In genomic region chr6:118150128-118150527, GRCm38 (mm10) we compare ENCODE assay signal across 34 mouse cellular contexts. TPM values are rescaled to one million over a fixed set of nuclear protein-coding genes. Genes with fewer than 3 reads are reported as not detected.
"Had no signal": no experiment of that assay in that cellular context is flagged by ENCODE, and none has a peak within 500 bp of the region (broad histone marks: within the 10 kb centered on the region; RNA-seq: fewer than 3 reads in every experiment).

No protein-coding gene starts in this region.

- H3K27me3 ChIP-seq: limb, embryonic 13.5 days; limb, embryonic 15.5 days; liver, embryonic 12.5 days; liver, embryonic 13.5 days; liver, embryonic 15.5 days; lung, embryonic 15.5 days; midbrain, embryonic 12.5 days; midbrain, embryonic 13.5 days; midbrain, embryonic 15.5 days; neural tube, embryonic 12.5 days had no signal

- H3K9me3 ChIP-seq: limb, embryonic 10.5 days; limb, embryonic 12.5 days; limb, embryonic 13.5 days; limb, embryonic 15.5 days; liver, embryonic 12.5 days; liver, embryonic 13.5 days; liver, embryonic 15.5 days; lung, embryonic 15.5 days; megakaryocyte, embryonic 14.5 days; midbrain, embryonic 10.5 days; midbrain, embryonic 12.5 days; midbrain, embryonic 13.5 days; midbrain, embryonic 15.5 days; neural tube, embryonic 12.5 days had no signal

- H3K36me3 ChIP-seq: limb, embryonic 10.5 days; limb, embryonic 12.5 days; limb, embryonic 13.5 days; limb, embryonic 15.5 days; liver, embryonic 12.5 days; liver, embryonic 13.5 days; liver, embryonic 15.5 days; lung, embryonic 15.5 days; midbrain, embryonic 10.5 days; midbrain, embryonic 12.5 days; midbrain, embryonic 13.5 days; midbrain, embryonic 15.5 days; neural tube, embryonic 12.5 days had no signal

- DNase-seq: left cerebral cortex, postnatal 4 days; liver; liver, embryonic 13.5 days; liver, postnatal 0 days; lung, adult 18-20 months; lung, adult 2 months; lung, embryonic 14.5 days; lung, postnatal 10 days; lung, postnatal 14 days; lung, postnatal 36 days; lung, postnatal 4 days; midbrain, embryonic 14.5 days had no signal

- ATAC-seq: liver, embryonic 12.5 days; liver, postnatal 0 days; lung, postnatal 0 days; midbrain, embryonic 13.5 days; midbrain, embryonic 15.5 days; midbrain, embryonic 16.5 days had no signal

- H3K4me1 ChIP-seq: limb, embryonic 10.5 days; limb, embryonic 12.5 days; limb, embryonic 13.5 days; limb, embryonic 15.5 days; liver, embryonic 12.5 days; liver, embryonic 13.5 days; liver, embryonic 15.5 days; lung, embryonic 15.5 days; midbrain, embryonic 12.5 days; midbrain, embryonic 13.5 days; midbrain, embryonic 15.5 days; neural tube, embryonic 12.5 days had no signal

- H3K27ac ChIP-seq: limb, embryonic 10.5 days; limb, embryonic 12.5 days; limb, embryonic 13.5 days; limb, embryonic 15.5 days; liver, embryonic 12.5 days; liver, embryonic 13.5 days; liver, embryonic 14.5 days; liver, embryonic 15.5 days; lung, embryonic 15.5 days; midbrain, embryonic 10.5 days; midbrain, embryonic 12.5 days; midbrain, embryonic 13.5 days; midbrain, embryonic 15.5 days; neural tube, embryonic 12.5 days had no signal

- H3K9ac ChIP-seq: limb, embryonic 12.5 days; limb, embryonic 13.5 days; limb, embryonic 15.5 days; liver, embryonic 12.5 days; liver, embryonic 13.5 days; liver, embryonic 14.5 days; liver, embryonic 15.5 days; liver, postnatal 0 days; lung, embryonic 14.5 days; lung, embryonic 15.5 days; midbrain, embryonic 12.5 days; midbrain, embryonic 13.5 days; midbrain, embryonic 15.5 days; neural tube, embryonic 12.5 days had no signal

- H3K4me3 ChIP-seq: limb, embryonic 10.5 days; limb, embryonic 12.5 days; limb, embryonic 13.5 days; limb, embryonic 15.5 days; liver, embryonic 12.5 days; liver, embryonic 13.5 days; liver, embryonic 15.5 days; lung, embryonic 15.5 days; midbrain, embryonic 10.5 days; midbrain, embryonic 12.5 days; midbrain, embryonic 13.5 days; midbrain, embryonic 15.5 days; myocyte; neural tube, embryonic 12.5 days had no signal

- H3K4me2 ChIP-seq: limb, embryonic 12.5 days; limb, embryonic 13.5 days; limb, embryonic 15.5 days; liver, embryonic 11.5 days; liver, embryonic 12.5 days; liver, embryonic 13.5 days; liver, embryonic 15.5 days; lung, embryonic 14.5 days; lung, embryonic 15.5 days; midbrain, embryonic 11.5 days; midbrain, embryonic 12.5 days; midbrain, embryonic 13.5 days; midbrain, embryonic 15.5 days; neural tube, embryonic 12.5 days had no signal

RNA-seq across cellular contexts. Expression of gene Ret, which starts 47.4 kb away (rescaled TPM):
- total RNA-seq: liver, adult 2 months; megakaryocyte-erythroid progenitor cell, adult 5-6 weeks had no signal
- polyA plus RNA-seq: macrophage had no signal
